Mouse (Mus musculus) kidney, postnatal 25 days (tissue): Measurements from ENCODE around the gene Zic1.

Source experiments
- DNase-seq, 2 experiments: peaks; one replicate each; pipeline ENCODE4 v3.0.0; 2021; ENCODE audit warnings: mixed read lengths in 2 of 2

The Zic1 gene

DNA sequence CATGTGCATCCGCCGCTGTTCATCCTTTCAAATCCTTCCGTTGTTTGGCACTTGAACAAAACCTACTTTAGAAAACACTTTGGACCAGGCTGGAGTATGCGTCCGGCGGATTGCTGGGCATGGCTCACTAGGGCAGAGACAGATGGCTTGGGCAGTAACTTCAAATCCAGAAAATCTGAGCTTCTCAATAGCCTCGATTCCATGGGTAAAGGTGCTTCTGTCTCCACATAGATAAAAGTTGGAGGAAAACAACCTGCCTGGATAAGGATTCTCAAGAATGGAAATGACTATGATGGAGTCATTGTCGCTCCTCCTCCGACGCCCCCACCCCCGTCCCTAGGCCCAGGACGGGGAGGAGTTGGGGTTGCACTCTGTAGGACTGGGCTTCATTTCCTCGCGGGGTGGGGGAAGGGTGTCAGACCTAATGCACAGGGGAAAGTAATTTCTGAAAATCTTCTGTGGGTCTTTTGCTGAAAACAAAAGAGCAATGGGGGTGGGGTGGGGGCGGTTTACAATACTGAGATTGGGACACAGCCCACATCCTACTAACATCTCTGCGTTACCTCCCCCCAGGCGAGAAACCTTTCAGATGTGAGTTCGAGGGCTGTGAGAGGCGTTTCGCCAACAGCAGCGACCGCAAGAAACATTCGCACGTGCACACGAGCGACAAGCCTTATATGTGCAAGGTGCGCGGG lies 18.0 kb upstream of the Zic1 start:
- no peak for DNase-seq

DNA sequence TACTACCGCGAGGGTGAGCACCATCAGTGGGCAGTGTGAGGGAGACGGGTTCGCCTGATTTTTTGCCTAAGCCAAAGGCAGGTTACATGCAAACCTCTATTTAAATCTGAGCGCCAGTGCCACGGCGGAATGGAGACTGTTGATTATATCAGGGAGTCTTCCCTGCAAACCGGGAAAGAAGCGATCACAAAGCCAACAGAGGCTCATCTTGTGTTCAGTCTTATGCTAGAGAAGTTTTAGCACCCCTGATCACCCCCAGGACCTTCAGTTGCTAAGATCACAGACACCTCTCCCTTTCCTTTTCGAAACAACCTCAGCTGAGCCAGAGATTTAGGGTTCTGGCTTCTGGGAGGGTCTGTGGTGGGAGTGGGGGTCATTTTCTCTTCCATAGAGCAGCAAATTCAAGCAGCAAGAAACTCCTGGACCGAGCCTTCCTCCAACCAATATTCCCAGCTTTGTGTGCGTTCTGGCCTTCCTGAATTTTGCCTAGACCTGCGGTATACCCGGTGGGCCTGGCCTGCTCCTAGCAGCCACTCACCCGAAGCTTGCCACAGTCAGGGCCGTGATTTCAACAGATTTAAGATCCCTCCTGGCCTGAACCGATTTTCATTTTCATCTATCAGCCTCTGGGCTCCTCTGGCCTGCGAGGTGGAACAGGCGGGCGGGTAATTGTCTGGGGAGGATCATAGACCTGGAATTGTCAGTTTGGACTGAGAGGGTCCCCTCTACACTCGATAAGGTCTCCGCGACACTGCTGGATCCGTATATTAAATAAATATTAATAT lies 17.1 kb upstream of the Zic1 start:
- DNase-seq = no peak

DNA sequence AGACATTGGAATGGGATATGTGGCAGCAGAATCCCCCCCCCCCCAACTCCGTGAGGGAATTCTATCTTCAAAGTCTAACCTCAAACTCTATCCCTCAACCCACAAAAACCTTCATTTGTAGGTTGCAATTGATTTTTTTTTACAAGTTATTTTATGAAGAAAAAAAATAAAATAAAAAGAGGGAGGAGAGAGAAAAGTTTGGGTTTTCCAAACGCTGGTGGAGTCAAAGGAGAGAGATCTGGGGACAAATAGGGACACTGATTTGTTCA lies 16.4 kb upstream of the Zic1 start:
- DNase-seq = no peak

DNA sequence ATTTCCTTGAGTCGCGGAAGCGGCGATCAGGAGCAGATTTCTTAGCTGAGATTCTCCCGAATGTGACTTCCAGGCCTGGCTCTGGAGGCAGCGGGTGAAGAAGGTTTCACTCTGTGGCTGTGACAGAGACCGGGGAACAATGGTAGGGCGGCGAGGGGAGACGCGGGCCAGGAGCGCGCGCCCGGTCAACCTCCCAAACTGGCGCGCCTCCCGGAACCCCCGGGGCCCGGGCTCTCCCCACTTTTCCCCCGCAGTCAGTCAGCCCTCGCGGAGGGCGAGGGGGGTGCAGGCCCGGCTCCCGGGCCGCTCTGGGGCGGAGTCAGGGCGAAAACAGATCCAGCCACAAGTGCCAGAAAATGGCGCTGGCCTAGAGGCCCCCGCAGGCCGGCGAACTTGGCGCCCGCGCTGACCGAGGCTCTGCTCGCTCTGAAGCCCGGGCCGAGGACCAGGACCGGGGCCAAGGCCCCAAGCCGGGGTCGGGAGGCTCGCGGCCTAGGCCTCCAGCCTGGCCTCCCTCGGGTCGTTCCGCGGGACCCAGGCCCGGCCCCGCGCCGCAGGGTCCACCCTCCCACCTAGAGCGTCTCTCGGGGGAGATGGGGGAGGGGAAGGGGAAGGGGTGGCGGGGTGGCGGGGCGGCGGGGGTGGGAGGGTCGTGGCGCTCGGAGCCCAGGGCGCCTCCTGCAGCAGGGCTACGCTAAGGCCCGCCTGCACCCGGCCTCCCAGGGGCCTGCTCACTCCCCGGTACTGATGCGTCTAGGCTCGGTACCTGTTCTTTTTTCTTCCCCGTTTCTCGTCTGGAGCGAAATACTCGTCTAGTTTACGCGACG lies 15.9 kb upstream of the Zic1 start:
- no peak for DNase-seq

DNA sequence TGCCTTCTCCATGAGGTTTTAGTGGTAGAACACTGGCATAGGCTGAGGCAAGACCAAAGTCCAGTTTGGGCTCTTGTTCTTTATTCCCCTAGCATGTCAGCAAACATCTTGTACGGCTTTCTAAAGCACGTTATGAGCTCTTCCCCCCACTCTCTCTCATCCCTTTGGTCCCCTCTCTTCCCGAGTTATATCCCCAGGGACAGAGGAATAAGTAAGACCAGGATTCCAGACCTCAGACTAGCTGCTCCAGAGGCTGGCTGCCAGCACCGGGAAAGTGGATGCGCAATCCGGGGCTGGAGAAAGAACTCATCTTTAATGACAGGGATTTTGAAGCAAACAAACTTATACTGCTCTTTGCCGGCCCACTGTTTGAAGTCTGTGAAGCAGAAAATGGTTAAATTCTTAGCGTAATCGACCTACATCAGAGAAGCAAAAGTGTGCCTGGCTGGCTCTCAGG lies 14.9 kb upstream of the Zic1 start:
- DNase-seq = no peak

DNA sequence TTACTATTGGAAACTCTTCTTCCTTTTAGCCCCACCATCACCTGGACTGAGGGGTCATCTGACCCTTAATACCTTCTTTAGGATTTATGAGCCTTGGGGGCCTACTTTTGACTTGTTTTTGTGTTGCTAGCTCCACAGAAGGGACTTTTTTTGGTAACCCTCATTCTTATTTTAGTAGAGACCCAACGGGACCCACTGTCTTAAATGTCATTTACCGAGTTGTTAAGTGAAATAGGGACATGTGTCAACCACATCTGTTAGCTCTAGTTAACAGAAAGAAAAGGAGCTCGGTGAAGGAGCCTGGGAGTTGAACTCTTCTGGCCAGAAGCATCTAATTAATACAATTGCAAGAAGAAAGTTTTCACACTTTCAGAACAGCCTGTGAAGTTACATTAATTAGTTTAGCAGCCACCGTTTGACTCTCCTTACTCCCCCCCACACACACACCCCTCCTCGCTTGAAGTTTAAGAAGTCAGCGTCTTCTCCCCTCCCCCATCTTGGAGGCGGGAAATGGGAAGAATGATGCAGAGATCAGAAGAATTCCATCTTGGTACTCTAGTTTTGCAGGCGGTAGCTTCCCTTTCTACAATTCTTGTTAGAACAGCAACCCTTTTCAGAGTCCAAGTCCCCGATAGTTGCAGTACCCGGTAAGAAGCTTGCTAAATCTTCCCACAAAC lies 14.3 kb upstream of the Zic1 start:
- DNase-seq = no peak

DNA sequence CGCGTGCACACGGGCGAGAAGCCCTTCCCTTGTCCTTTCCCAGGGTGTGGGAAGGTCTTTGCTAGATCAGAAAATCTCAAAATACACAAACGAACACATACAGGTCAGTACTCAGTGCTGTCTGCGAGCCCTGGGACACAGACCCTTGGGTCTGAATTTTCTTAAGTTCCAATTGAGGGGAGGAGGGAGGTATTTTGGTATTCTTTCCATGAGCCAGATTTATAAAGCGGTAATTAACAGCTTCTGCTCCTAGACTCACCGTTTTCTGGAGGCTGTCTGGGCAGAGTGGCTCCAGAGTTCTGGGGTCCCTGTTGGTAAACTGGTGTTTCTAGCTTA lies 13.7 kb upstream of the Zic1 start:
- no peak for DNase-seq

DNA sequence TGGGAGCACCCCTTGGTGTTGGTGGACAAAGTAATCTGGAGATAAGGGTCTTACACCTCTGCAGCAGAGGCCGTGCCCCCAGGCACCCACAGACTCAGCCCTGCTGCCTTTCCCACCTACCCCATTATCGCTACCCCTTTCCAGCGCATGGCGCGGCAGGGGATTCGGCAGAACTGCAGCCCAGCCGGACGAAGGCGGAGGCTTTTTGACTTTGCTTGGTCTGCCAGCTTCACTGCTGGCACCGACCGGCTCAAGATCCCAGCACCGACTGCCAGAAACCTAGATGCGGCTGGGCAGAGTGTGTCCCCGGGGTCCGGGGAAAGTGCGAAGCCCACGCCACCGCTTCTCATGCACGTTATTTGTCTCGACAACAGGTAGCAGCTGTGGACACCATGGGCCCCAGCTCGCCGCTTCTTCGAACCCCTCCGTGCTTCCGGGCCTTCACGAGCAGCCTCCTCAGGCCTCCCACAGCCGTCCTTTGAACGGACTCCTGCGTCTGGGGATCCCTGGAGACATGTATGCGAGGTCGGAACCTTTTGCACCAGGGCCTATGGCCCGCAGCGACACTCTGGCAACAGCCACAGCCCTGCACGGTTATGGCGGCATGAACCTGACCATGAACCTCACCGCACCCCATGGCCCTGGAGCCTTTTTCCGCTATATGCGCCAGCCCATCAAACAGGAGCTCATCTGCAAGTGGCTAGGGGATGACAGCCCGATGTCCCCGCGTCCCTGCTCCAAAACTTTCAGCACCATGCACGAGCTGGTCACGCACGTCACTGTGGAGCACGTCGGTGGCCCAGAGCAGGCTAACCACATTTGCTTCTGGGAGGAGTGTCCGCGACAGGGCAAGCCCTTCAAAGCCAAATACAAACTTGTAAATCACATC lies 13.0 kb upstream of the Zic1 start:
- no peak for DNase-seq

DNA sequence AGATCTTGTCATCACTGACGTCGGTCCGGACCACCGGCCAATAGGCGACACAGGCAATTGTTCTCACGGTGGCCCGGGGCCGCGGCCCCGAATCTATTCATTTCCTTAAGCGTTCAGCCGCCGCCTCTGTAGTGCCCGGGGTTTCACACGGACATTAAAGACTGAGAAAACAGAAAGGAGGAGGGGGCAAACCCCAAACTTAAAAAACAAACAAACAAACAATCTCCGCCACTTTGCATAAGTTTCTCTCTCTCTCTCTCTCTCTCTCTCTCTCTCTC lies 12.2 kb upstream of the Zic1 start:
- DNase-seq = no peak

DNA sequence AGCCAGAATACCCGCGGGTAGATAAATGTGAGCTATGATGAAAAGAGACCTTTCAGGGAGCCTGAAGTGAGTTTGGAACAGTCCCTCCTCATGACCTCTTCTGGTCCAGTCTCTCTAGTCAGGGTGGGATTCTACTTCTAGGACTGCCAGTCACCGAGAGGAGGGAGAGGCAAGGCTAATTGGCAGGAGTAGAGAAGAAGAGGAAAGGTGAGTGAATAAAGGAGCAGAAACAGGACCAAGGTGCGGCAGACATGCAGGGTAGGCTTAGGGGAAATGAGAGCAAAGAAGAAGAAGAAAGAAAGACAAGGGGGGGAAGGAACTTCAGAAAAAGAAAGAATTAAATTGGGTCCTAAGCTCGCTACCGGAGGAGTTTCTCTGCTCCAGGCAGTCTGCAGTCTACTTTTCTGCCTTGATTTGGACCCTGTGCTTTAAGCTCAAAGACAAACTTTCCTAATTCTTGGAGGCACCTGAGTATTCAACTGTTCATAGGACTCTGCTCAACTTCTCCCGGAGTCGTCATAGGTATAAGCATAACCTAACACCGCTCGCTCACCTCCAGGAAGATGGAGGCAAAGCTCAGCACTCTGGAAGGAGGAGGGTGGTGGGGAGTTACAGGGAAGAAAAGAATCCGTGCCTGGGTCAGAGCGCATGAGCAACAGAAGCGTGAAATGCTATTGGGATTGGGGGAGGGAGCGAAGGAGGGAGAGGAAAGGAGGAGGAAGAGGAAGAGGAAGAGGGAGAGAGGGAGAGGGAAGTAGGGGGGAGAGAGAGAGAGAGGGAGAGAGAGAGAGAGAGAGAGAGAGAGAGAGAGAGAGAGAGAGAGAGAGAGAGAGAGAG lies 11.6 kb upstream of the Zic1 start:
- DNase-seq = no peak

DNA sequence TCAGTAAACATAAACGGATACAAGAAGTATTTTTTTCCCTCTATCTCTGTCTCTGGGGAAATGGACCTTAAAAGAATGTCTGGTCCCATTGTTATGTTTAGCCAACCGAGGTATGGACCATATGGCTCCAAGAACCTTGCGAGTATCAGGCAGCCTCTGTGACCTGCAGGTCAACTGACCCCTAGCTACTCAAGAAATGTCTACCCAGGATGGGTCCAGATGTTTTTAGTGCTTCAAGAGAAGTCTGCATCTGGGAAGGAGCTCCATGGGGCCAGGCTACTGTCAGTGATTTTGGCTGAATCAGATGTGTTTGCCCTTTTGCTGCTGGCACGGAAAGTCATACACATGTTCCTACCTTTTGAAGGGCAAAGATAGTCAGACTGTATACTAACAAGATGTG lies 9.1 kb upstream of the Zic1 start:
- peak in 1 of 2 experiments; percentile 14 for DNase-seq

DNA sequence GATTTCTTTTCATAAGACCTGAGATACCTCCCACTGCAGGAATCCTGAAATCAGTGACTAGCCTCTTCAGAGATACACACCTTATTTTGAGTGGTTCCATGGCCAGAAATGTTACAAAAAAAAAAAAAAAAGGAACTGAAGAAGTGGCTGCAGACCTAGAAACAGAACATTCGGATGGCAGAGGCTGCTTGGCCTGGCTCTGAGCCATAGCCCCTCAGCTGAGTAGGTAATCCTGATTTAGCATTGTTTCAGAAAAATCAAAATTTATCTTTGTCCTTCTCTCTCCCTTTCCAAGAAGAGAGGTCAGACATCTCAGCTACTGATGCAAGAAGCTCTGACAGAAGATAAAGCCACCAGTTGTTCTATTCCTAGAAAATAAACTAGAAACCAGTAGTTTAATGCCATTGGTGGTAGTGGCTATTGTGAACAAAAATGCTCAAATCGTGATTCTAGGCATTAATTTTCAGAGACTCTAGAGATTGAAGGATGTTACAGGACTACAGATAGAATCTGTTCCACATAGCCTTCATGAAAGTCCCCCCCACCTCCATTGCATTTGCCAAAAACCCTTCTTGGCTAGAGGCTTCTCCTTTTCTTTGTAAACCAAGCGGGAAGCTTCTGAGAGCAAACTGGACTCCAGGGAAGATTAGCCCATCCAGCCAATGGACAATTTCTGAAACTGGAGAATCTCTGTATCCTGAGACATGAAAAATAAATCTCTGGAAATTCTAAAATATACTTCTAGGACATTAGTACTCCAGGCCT lies 8.4 kb upstream of the Zic1 start:
- DNase-seq = no peak

DNA sequence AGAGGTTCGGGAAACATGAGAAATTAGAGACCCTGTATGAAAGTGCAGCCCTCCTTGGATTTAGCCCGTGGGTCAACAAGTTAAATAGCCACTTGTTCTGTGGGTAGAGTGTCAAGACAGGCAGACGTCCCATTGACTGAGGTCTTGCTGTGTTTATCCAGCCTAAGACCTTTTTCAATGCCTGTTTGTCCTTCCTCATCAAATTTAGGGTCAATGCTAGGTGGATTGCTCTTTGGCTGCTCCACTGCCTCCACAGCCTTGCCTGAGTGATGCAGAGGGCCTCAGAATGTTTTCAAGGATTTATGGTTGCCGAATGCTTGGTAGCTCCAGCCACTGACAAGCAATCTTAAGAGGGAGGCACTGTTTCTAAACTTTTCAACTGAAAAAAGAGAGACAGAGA lies 6.0 kb upstream of the Zic1 start:
- DNase-seq = no peak

DNA sequence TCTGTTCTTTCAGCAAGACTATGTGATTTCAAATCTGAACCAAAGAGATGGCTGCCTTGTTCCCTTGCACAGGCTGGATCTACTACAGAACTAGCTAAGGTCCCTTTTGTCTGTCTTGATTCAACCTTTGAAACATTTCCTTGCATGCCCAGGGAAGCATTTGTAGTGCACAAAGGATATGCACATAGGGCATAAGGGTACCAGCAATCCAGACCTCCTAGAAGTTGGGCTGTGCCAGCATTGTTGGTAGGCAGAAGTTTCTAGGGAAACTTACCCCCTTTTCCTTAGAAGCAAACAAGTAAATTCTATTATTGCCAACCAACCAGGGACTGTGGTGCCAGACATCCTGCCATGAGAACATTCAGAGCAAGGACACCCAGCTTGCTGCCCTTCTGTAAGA lies 5.4 kb upstream of the Zic1 start:
- no peak for DNase-seq

DNA sequence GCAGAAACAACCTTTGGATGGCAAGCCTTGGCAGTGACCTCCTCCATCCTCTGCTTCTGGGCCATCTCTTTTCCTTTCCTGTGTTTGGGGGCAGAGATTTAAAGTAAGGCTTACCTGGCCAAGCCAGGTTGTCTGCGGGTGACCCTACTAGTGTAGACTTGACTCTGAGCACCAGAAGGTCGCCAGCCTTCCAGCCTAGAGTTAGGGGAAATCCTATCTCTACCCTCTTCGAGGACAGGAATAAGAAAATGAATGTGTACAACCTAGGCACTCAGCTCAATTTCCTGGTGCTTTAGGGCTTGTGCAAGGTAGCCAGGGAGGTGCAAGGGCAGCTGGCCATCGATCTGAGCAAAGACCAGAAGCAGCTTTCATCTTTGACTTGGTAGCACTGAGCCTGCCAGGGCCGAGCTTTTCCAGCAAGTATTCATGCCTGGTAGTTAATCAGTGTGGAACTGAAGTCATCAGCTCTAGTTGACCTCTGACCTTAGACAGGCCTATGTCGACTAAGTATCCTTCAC lies 4.6 kb upstream of the Zic1 start:
- DNase-seq = peak in 1 of 2 experiments; percentile 21

DNA sequence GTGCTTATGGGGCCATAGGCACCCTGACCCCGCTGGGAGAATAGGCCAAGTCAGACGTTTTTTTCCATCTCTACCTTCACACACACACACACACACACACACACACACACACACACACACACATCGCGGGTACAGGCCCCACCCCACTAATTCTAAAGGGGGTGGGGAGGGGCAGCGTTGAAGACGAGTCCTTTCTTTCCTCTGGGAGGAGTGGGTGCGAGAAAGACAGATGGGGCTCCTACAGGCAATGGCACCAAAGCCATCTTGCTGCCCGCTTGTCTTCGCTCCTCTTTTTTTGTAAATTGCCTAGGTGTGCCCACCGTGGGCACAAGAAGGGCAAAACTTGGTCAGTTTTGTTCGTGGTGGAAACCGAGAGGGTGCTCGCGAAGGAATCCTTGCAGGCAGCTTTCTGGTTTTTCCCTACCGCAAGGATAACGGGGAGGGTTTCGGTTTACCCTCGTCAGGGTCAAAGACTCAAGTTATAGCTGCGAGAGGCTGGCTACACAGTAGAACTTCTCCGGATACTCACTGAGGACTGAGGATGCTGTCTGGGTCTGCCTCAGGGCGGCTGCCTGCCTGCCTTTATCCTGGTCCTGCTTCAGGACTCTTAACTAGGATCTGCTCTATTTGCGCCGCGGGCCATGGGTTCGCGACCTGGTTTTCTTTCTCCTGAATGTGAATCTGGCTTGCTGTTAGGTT lies 3.8 kb upstream of the Zic1 start:
- DNase-seq = peak in 1 of 2 experiments; percentile 21

DNA sequence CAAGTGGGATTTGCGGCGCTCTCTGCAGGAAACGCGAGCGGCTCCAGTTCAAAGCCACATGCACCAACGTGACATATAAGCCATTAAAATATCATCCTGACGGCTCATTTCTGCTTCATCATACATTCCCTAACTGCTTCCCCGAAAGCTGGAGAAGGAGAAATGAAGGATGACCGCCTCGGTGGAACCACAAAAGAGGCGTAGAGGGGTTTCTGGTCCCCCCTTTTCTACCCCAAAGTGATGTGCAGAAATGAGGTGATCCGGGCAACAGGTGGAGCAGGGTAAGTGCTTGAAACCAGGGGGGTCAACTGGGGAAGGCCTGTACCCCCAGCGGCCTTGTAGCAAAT lies 3.3 kb upstream of the Zic1 start:
- no peak for DNase-seq

DNA sequence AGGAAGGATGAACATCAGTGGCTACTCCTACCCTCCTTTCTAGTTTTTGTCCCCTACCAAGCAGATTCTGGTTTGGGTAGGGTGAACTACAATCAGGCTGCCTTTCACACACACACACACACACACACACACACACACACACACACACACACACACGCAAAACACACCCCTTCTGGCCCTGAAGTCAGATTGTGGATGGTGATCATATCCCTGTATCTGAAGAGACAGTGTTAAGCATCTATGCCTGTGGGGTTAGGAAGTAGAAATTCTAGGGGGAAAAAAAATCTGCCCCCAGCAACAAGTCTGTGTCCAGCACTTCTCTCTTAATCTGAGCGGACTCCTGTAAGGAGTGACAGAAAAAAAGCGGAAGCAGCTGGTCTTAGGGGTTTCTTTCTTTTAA lies 2.5 kb upstream of the Zic1 start:
- DNase-seq = no peak

DNA sequence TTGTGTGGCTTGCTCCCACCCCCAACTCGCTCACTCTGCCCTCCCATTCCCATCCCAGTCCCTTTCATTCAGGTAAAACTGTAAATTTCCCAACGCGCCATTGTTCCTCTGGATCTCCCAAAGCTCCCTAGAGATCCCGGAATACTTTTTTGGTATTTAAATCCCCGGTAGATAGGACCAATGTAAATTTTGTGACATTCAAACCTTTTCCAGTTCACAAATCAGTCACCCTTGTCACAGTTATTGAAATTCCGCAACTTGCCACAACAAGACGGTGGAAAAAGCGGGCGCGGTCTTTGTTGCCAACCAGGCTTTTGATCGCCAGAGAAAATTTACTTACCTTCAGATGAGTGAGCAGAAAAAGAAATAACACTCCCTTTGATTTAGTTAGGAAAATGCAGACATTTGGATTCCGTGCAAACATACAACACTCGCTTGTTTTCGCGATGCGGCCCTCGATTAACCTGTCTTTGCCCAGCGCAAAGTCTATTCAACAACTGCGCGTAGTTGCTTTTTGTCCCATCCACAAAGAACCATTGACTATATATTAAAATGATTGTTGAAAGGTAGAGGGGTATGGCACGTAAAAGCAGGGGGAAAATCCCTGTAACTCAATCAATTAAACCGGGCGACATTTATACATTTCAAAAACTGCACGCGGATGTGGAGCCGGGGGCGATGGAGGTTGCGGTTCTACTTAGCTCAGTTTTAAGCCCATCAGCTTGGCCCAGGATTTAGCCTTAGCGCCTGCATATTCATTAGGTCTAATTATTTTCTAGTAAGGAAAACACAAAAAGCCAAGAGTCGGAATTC lies 1.6 kb upstream of the Zic1 start:
- no peak for DNase-seq
